Mouse (Mus musculus) heart, adult 9 months (tissue): Measurements from ENCODE around the gene Ntsr1.

Experiments used
- DNase-seq, 2 experiments: peaks; one replicate each; pipeline ENCODE4 v3.0.0; 2022; ENCODE audit warnings: low spot score in 2 of 2

The Ntsr1 gene

DNA sequence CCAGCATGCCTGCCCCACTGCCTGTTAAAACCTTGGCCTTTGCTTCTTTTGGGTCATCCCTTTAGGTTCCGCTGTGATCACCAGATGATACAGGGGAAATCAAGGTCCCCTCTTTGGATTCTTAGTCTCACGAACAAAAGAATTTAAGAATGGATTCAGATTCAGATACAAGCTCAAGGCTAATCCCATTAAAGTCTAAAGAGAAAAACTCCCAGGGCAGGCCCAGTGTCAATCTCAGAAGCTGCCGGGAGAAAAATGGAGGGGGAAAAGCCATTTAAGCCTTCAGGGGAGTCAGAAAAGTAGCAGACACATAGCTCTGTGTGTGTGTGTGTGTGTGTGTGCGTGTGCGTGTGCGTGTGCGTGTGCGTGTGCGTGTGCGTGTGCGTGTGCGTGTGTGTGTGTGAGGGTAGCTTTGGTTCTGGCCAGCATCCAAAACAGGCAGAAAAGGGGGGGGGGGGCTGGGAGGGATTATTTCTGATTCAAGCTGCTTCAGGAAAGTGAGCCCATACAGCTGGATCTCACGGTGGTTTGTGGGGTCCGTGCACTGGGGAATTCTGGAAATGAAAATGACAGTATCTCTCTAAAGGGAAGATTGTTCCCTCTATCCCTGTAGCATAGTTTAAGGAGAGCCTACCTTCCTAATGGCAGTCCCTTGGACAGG lies 8.8 kb downstream of the Ntsr1 start:
- no peak for DNase-seq

DNA sequence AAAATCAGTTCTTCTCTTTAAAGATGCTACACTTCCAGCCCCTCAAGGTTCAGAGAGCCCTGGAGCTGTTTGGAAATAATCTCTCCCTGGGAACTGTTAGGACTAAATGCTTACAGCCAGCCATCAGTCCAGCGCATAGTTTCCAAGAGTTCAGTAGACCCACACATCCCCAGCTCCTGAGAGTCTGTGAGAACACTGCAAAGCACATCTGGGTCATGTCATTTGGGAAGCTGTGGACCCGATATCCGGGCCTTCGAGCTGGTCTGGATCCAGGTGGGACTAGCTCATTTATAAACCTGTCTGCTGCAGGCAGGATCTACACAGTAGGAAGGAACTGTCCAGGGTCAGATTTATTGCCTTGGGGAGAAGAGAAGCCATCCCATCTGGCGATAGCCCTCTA lies 11.1 kb downstream of the Ntsr1 start:
- DNase-seq = no peak

DNA sequence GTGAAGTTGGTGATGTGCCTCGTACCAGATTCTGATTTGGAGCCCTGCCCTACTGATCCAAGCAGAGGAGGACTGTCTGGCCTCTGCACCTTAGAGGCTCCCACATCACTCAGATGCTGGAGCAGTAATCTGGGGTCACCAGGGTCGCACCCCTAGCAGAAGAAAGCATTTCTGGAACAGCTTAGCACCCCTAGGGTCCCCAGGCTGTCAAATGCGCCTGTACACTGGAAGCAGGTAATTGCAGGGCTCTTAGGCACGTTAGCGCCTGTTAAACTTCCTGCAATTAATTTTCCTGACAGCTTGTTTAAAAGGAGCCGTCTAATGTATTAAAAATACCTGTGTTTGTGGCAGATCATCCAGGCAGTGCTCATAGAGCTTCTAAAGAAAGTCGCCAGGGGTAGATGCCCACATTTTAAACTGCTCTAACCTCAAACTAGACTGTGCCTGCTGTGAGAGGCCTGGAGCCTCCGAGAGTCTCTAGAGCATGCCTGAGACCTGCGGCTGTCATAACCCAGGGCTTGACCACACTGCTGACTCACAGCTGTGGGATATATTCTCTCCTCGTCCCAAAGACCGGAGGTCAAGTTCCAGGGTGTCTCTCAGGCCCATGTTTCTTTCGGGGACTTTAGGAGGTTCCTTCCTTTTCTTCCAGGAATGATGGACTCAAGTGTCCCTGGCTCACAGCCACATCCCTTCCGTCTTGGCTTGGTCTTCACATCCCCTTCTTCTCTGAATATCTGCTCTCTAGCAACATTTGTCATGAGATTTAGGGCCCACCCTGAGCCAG lies 12.3 kb downstream of the Ntsr1 start:
- peak in 1 of 2 experiments; percentile 11 for DNase-seq

DNA sequence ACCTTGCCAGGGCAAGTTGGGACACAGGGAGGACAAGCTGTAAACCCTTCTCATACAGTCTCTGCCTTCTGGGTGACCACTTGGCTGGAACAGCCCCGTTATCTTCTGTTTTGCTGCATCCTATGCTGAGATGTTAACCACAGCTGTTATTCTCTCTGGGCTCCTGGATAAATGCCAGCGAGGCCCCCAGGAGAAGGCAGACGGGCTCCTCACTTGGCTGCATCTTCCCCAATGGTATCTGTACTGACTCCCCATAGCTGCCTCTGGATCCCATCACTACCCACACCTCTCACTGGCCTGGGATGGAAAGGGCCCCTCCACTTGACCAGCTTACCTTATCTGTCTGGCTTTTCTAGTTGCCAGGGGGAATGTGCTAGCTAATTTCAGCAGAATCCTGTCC lies 13.2 kb downstream of the Ntsr1 start:
- no peak for DNase-seq

DNA sequence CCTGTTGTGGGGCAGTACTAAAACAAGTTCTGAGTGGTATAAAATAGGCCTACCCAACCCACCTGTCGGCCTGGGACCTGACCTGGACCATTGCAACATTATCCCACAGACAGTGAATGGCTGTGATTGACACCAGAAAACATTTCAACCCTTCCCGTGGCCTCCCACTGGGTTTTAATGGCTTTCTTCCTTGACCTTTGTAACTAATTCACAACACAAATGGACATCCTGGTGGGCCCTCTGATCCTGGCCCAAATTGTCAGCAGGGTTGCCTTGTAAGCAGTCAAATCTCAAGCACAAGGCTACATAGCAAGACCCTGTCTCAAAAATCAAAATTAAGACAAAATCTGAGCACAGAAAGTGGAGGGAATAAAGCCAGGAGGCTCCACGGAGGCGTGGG lies 14.1 kb downstream of the Ntsr1 start:
- DNase-seq = no peak

DNA sequence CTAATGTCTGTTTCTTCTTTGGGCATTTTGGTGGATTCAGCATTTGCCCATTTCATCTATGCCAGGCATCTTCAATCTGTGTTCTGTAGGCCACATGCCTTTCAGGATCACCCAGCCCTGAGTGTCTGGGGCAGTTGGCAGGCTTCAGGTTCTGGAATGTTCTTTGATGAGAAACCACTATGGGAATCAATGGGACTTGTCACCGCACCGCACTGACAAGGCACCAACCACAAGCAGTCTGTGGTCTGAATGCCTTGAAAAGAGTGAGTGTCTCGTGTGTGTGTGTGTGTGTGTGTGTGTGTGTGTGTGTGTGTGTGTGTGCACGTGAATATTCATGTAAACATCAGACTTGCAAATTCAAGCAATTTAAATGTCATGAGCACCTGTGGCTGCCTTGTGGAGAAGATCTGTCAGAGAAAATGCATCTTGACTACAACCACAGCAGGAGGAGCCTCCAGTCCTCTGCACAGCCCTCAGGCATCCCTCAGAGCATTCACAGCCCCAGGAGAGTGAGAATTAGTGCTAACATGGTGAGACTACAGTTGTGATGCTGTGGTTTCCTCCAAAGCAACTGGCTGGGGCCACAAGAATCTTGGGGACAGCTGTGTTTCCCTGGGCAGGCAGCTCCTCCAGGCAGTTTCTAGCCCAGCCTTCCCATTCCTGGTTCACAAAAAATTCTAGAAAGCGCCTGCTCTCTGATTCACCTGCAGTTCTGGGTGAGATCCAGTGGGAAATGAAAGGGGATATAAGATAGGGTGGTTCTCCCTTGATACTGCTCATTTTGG lies 21.9 kb downstream of the Ntsr1 start:
- no peak for DNase-seq

DNA sequence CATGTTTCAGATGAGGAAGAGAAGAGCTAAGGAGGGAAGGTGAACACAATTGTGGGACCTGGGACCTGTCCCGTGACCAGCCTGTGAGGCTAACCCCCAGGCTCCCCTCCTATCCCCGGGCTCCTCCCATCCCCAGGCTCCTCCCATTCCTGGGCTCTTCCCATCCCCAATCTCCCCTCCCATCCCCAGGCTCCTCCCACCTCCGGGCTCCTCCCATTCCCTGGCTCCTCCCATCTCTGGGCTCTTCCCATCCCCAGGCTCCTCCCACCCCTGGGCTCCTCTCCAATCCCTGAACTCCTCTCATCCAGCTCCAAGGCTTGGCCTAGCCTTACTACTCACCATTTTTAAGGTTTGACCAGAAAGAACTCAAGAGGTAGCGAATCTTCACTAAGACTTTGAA lies 23.0 kb downstream of the Ntsr1 start:
- no peak for DNase-seq

DNA sequence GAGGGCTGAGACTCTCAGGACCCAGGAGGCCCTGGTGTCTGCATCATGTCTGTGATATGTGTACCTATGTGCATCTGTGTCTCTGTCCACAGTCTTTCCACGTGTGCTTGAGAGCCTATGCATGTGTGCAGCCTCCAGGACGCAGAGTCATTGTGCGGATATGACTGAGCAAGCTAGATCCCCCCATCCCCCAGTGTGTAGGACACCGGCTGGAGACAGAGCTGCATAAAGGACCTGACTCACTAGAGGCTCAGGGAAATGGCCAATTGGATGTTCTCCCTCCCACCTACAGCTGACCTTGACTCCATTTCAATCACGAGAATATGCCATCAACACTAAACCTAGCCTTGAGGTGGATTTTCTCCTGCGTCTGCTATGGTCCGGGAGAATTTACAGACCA lies 27.7 kb downstream of the Ntsr1 start:
- DNase-seq = no peak

DNA sequence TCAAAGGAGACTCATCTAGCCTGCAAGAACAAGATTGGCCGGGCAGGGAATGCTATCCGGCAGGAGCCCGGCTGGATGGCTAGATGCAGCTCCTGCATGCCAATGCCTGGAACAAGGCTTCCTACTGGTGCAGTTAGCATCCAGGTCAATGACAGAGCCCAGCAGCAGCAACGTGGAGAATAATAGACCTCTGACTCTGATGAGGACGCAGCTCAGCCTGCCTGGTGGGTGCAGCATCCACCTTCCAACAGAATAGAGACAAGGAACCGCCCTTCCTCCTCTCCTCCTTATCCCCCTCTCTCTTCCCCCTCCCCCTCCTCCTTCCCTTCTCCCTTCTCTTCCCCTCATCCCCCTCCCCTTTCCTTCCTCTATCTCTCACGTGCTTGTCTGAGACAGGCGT lies 28.1 kb downstream of the Ntsr1 start:
- DNase-seq = no peak

DNA sequence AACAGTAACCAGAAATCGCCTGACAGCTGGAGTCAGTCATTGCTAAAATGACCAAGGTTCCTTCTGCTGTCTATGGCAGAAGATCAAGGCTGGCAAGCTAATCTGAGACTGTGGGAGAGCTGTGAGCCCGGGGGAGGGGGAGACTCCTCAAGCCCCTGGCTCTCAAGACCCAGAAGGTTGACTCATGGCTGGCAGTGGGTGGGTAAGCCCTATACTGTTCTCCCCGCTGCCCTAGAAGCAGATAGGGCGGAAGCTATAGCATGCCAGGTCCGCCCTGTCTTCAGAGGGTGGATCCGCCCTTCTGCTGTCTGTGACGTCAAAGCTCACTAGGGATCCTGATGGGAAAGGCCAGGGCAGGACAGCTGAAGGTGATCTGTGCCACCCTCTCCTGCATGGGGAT lies 30.4 kb downstream of the Ntsr1 start:
- no peak for DNase-seq

DNA sequence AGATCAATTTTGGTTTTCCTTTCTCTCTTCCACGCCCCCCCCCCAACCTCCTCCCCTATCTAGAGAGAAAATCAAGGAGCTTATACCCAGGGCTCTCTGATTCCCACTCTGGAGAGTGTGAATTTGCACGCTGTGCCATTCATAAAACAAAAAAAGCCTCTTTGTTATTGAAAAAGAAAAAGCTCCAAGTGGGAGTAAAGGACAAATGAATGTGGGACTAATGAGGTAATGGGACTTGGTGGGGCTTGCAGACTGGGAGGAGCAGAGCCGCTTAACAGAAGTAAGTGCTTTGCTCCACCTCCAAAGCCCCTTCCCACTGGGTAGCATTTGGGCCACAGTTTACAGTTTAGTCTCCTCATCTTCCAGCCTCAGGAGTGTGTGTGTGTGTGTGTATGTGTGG lies 30.8 kb downstream of the Ntsr1 start:
- DNase-seq = no peak

DNA sequence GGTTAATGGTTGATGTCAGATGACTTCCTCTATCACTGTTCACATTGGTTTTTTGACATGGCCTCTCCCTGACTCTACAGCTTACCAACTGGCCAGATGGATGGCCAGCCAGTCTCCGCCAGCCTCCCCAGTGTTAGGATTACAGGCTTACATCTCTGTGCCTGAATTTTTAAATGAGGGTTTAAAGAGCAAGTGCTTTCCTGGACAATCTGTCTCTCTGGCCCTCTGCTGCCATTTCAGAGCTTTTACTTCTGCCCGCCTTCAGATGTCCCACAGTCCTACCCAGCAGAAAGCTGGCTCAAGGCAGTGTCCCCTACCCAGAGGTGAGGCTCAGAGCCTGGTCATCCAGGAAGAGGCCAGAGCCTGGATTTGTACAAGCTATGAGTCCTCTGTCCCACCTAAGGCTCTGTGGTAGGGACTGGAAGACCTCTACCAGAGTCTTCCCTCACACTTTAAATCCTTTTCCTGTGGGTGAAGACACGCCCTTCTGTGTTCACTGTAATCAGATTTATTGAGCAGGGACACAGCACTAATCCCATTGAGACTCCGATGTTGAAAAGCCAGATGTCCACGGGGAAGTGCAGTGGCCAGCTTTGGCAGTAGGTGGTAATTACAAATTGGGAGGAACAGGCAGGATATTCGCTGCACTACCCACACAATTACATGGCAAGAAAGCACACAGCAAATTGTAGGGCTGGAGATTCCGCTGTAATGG lies 32.1 kb downstream of the Ntsr1 start:
- no peak for DNase-seq

DNA sequence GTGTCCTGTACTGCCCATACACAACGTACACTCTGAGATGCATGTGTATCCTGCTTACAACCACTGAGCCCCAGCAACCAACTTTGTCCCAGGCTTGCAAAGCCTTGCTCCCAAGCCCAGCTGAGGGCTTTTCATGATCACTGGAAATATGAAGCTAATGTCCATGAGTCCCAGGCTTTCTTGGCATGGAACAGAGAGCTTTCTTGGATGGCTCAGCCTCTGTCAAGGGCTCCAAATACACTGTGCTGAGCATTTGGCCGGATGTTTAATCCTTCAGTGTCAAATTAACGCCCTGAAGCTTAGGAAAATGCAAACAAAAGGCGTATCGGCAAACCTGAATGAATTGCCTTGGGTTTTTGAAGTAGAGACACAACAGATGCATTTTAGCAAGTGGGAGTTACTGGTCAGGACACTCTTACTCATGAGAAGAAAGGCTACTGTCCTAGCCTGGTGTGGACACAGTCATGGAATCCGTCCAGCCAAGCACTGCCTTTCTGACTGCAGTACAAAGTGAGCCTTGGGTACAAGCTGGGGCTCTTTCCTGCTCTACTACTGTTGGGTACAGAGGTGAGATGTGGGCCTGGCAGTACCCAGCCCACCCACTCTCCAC lies 32.7 kb downstream of the Ntsr1 start:
- DNase-seq = peak in 1 of 2 experiments; percentile 6

DNA sequence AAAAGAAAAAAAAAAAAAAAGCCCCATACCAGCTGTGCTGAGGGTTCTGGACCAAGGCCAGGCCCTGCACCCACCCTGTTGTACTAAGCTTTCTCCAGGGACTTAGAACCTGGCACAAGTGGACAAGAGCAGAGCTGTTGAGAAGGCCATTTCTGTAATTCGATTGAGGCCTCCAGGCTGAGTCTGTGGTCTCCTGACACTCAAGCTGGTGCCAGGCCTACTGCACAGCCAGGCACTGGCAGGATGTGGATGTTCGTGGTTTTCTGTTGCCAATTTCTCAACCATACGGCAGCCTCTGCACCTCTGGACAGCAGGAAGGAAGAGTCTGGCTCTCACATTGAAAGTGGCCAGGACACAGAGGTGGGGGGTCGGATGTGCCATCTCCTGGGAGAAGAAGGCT lies 33.5 kb downstream of the Ntsr1 start:
- no peak for DNase-seq

DNA sequence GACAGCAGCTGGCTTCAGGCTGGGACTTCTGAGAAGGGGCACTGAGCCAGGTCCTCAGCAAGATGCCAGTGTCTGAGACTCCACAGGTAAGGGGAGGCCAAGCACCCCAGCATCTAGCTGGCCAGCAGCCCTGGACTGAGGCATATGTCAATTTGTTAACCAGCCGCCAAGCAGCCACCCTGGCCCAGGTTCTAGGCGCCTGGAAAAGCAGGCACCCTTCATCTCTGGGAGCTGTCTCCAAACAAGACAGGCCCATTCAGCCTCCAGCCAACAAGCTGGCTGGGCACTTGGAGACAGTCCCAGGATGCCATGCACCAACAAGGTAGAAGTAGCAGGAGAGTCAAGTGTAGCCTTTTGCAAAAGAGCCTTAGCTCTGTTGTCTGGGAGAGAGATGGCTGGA lies 43.9 kb downstream of the Ntsr1 start:
- no peak for DNase-seq

DNA sequence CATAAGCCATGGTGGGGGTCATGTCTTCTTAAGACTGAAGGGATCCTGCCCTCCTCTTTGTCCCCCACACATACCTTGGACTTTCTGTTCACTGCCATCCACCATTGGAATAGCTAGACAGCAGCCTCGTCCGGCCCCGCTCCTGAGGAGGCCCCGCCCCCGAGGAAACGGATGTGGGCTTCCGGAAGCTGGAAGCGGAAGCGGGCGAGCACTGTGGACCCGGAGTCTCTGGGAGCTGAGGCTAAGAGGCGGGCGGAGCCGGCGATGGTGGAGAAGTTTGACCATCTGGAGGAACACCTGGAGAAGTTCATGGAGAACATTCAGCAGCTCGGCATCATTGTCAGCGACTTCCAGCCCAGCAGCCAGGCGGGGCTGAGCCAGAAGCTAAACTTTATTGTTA lies 45.3 kb downstream of the Ntsr1 start:
- DNase-seq = no peak

DNA sequence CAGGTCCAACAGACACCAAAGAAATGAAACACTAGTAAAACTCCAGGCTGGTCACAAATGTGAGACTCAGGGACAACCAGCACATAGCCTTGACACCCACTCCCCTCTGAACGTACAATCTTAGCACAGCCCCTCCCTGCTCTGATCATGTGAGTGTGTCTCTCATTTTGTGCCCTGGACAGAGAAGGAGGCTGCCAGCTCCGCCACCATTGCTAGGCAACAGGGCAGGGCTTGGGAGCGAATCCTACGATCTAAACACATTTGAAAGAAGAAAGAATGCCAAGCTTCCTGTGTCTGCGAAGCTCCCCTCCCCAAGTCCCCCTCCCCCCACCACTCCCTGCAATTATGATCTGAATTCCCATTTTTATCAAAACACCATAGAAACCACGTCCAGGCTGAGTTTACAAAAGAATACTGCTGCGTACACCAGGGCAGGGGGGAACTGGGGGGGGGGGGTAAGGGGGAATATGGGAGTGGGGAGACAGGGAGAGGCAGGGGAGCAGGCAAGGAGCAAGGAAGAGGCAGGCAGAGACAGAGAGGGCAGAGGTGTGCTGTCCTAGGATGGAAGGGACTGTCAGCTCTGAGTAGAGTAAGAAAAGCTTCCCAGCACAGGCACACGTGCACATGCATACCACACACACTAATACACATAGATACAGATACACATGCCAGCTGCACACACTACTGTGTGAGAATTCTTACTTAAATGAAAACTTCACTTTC lies 47.8 kb downstream of the Ntsr1 start:
- DNase-seq = no peak

DNA sequence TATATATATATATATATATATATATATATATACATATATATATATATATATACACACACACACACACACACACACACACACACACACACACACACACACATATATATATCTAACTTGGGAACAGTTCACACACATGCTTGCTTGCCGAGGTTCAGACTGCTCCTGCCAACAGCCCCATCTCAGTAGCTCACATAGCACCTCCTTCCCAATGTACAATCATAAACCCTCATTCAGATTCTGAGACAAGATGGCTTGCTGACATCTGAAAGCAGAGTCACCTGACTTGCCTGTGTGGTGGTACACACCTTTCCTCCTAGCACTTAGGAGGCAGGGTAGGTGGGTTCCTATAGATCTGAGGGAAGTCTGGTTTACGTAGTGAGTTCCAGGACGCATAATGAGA lies 52.6 kb downstream of the Ntsr1 start:
- DNase-seq = no peak

DNA sequence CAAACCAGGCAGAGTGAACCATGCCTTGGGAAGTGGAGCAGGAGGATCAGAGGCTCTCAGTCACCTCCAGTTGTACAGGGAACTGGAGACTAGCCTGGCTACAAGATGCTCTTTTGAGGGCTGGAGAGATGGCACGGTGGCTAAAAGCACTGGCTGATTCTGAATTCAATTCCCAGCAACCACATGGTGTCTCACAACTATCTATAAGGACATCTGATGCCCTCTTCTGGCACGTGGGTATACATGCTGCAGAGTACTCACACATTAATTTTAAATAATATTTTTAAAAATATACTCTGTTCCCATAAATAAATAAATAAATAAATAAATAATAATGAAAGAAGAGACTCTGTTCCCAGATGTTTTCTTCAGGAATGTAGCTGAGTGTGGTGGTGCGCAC lies 55.4 kb downstream of the Ntsr1 start:
- DNase-seq = no peak

DNA sequence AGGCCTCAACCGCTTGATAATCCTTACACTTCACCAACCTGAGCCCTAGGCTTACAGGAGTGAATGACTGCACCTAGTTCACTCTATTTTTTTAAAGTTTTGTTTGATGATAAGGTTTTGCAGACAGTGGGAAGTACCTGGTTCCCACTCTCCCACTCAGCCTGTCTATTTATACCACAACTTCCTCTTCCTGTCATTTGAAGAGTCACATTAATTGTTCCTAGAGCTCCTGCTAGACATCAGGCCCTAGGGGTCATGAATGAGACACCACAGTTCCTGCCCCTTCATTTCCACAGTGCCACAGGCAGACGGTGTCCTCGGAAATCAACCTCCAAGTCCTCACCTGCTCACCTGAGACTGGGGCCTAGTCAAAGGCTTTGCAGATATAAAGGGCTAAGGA lies 56.7 kb downstream of the Ntsr1 start:
- DNase-seq = no peak

DNA sequence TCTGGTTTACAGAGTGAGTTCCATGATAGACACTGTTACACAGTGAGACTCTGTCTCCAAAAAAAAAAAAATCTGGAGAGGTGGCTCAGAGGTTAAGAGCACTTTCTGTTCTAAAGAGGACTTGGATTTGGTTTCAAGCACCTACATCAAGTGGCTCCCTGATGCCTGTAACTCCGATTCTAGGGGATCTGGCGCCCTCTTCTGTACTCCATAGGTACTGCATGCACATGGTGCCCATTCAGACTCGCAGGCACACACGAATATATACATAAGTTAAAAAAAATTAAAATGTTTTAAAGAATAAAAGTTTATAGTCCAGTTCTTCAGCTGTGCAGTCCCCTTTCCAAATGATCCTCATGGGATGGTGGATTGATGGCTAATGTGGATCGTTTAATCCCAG lies 60.5 kb downstream of the Ntsr1 start:
- DNase-seq = no peak
